Mouse (Mus musculus): ENCODE data around the gene Myo6. TPM values are rescaled to one million over a fixed set of nuclear protein-coding genes. Genes with fewer than 3 reads are reported as not detected.

Myo6 gene
- total RNA-seq, 2 experiments from 2014 or later, result 18.8 to 21.3 TPM

- peak; percentile 17 for DNase-seq
These were observed 76.9 kb downstream of the Myo6 start for GRCm38 (mm10) chr9:80241719-80242118.

GRCm38 (mm10) chr9:80252146-80252545, 87.3 kb downstream of the Myo6 start:
- DNase-seq, result no peak

- no peak for DNase-seq
These were observed 88.4 kb downstream of the Myo6 start for GRCm38 (mm10) chr9:80253241-80253640.

- no peak for DNase-seq
These were observed 91.7 kb downstream of the Myo6 start for GRCm38 (mm10) chr9:80256561-80256960.

- DNase-seq, result peak; percentile 12
These were observed 93.6 kb downstream of the Myo6 start for GRCm38 (mm10) chr9:80258396-80258795.

GRCm38 (mm10) chr9:80260905-80261304, 96.1 kb downstream of the Myo6 start:
- DNase-seq, result no peak

- DNase-seq, result peak; percentile 6
These were observed 97.7 kb downstream of the Myo6 start for GRCm38 (mm10) chr9:80262367-80263026.

- no peak for DNase-seq
These were observed 101.3 kb downstream of the Myo6 start for GRCm38 (mm10) chr9:80266086-80266485.

GRCm38 (mm10) chr9:80266507-80266906, 101.7 kb downstream of the Myo6 start:
- no peak for DNase-seq

GRCm38 (mm10) chr9:80269596-80269995, 104.8 kb downstream of the Myo6 start:
- DNase-seq, result no peak

- no peak for DNase-seq
These were observed 108.1 kb downstream of the Myo6 start for GRCm38 (mm10) chr9:80272951-80273350.

GRCm38 (mm10) chr9:80275053-80275771, 110.4 kb downstream of the Myo6 start:
- no peak for DNase-seq

- no peak for DNase-seq
These were observed 110.9 kb downstream of the Myo6 start for GRCm38 (mm10) chr9:80275772-80276134.

GRCm38 (mm10) chr9:80277157-80277556, 112.3 kb downstream of the Myo6 start:
- no peak for DNase-seq

GRCm38 (mm10) chr9:80277770-80278169, 112.9 kb downstream of the Myo6 start:
- no peak for DNase-seq

- DNase-seq, result no peak
These were observed 115.9 kb downstream of the Myo6 start for GRCm38 (mm10) chr9:80280724-80281123.

- no peak for DNase-seq
These were observed 117.6 kb downstream of the Myo6 start for GRCm38 (mm10) chr9:80282426-80282825.

- no peak for DNase-seq
These were observed 119.8 kb downstream of the Myo6 start for GRCm38 (mm10) chr9:80284539-80285174.

GRCm38 (mm10) chr9:80286845-80287244, 122.0 kb downstream of the Myo6 start:
- DNase-seq, result no peak

- no peak for DNase-seq
These were observed 128.3 kb downstream of the Myo6 start for GRCm38 (mm10) chr9:80293056-80293584.

- no peak for DNase-seq
These were observed 131.3 kb downstream of the Myo6 start for GRCm38 (mm10) chr9:80296086-80296485.

- DNase-seq, result no peak
These were observed 134.2 kb downstream of the Myo6 start for GRCm38 (mm10) chr9:80299031-80299430.

GRCm38 (mm10) chr9:80303518-80303917, 138.7 kb downstream of the Myo6 start:
- no peak for DNase-seq

All from heart, postnatal 4 days (tissue).